In genomic region chr4:154837170-154837569, GRCm38 (mm10) we compare ENCODE assay signal across 9 mouse cellular contexts. TPM values are rescaled to one million over a fixed set of nuclear protein-coding genes. Genes with fewer than 3 reads are reported as not detected.
DNase-seq lines count a peak whose midpoint lies in the region; ATAC-seq and TF ChIP-seq lines count a peak whose summit lies in the region.
"Had no signal": no experiment of that assay in that cellular context is flagged by ENCODE, and none has a peak within 500 bp of the region (broad histone marks: within the 10 kb centered on the region; RNA-seq: fewer than 3 reads in every experiment).

TSS of gene Ttc34 (plus strand) at chr4:154837459.

- H3K9me3 ChIP-seq in CH12.LX (replicated peaks; ENCODE audit: low read length): peaks cover 4% of the 10 kb centered on the region
- no peaks in the 10 kb centered on the region for H3K9me3 ChIP-seq in forebrain, embryonic 15.5 days
- H3K9me3 ChIP-seq: heart, embryonic 15.5 days had no signal

- TF ChIP-seq CTCF in CH12.LX (conservative IDR thresholded peaks at IDR 0.05 in 1 of 2, IDR thresholded peaks at IDR 0.05 in 1 of 2; ENCODE audit: low read depth in 2 of 2, low read length in 2 of 2): peak; percentile 59 to 72
- TF ChIP-seq CTCF in spleen, adult 2 months (IDR thresholded peaks at IDR 0.05; ENCODE audit: extremely low read depth, insufficient read depth, insufficient read length, insufficient replicate concordance): peak; percentile 87; the same call in 1 of the 2 replicates

- no peaks in the 10 kb centered on the region for H3K79me2 ChIP-seq in CH12.LX (replicated peaks; ENCODE audit: control insufficient read depth, extremely low read depth, insufficient read depth, poor library complexity, severe bottlenecking)

- H3K9ac ChIP-seq in CH12.LX (ENCODE audit: insufficient read depth, low read depth): no peak within 1 kb of the TSS
- no peak within 1 kb of the TSS for H3K9ac ChIP-seq in forebrain, embryonic 15.5 days (replicated peaks)
- H3K9ac ChIP-seq: heart, embryonic 15.5 days had no signal

- H3K27me3 ChIP-seq in CH12.LX (replicated peaks): peaks cover 30% of the 10 kb centered on the region
- no peaks in the 10 kb centered on the region for H3K27me3 ChIP-seq in spleen, adult 2 months (ENCODE audit: control insufficient read depth, insufficient read depth, low read length)
- H3K27me3 ChIP-seq in forebrain, embryonic 15.5 days: peaks cover 40% of the 10 kb centered on the region

- no peak for TF ChIP-seq EP300 in CH12.LX (IDR thresholded peaks at IDR 0.05; ENCODE audit: low read length)

- no peak for ATAC-seq in forebrain, embryonic 15.5 days (replicated peaks)

- peak; percentile 23 for TF ChIP-seq RAD21 in CH12.LX (IDR thresholded peaks at IDR 0.05; ENCODE audit: low read depth, low read length)

- no peaks in the 10 kb centered on the region for H3K36me3 ChIP-seq in CH12.LX (replicated peaks in 1 of 2; ENCODE audit: control insufficient read depth in 1 of 2, insufficient read depth in 1 of 2, low read length in 1 of 2)
- H3K36me3 ChIP-seq in spleen, adult 2 months (ENCODE audit: control insufficient read depth, insufficient read depth, low read length): no peaks in the 10 kb centered on the region
- no peaks in the 10 kb centered on the region for H3K36me3 ChIP-seq in forebrain, embryonic 15.5 days
- H3K36me3 ChIP-seq: heart, embryonic 15.5 days had no signal

- no peak within 1 kb of the TSS for H3K27ac ChIP-seq in CH12.LX (ENCODE audit: insufficient read depth, low read depth)
- no peak within 1 kb of the TSS for H3K27ac ChIP-seq in spleen, adult 2 months (ENCODE audit: insufficient read depth, low read length)
- H3K27ac ChIP-seq in forebrain, embryonic 15.5 days (replicated peaks): no peak within 1 kb of the TSS
- H3K27ac ChIP-seq: heart, embryonic 15.5 days had no signal

- 32% methylated on average over 2 of the region's 2 CpGs for WGBS in spleen, adult 2 months
- 33% methylated on average over 2 of the region's 2 CpGs for WGBS in forebrain, embryonic 15.5 days

- H3K4me1 ChIP-seq in CH12.LX (ENCODE audit: control insufficient read depth in 1 of 2, insufficient read depth in 2 of 2): no peaks in the 10 kb centered on the region
- H3K4me1 ChIP-seq in spleen, adult 2 months (ENCODE audit: control insufficient read depth, insufficient read depth, insufficient read length): no peaks in the 10 kb centered on the region
- peaks cover 4% of the 10 kb centered on the region; the same call in 1 of the 2 replicates for H3K4me1 ChIP-seq in forebrain, embryonic 15.5 days
- H3K4me1 ChIP-seq: heart, embryonic 15.5 days had no signal

- DNase-seq in 416B (ENCODE audit: low read depth): peak; percentile 32
- DNase-seq in CH12.LX (ENCODE audit: extremely low read depth): peak; percentile 38
- DNase-seq in cerebellum, adult 18-20 months: peak; percentile 55 to 63
- peak; percentile 42 to 47 for DNase-seq in gastrocnemius, postnatal 36 days
- peak; percentile 37 to 81 for DNase-seq in kidney, postnatal 36 days
- peak; percentile 80 for DNase-seq in lung, postnatal 14 days
- peak in 1 of 2 experiments; percentile 38 for DNase-seq in spleen, adult 2 months (ENCODE audit: low read depth in 1 of 2, low spot score in 2 of 2)

- H3K4me2 ChIP-seq in CH12.LX (ENCODE audit: insufficient read depth, low read depth, poor library complexity, severe bottlenecking): no peak within 1 kb of the TSS
- H3K4me2 ChIP-seq in forebrain, embryonic 15.5 days (replicated peaks): no peak within 1 kb of the TSS
- H3K4me2 ChIP-seq: heart, embryonic 15.5 days had no signal

- no peak for TF ChIP-seq POLR2A in CH12.LX (IDR thresholded peaks at IDR 0.05; ENCODE audit: low read depth, low read length)
- no peak for TF ChIP-seq POLR2A in spleen, adult 2 months (IDR thresholded peaks at IDR 0.05; ENCODE audit: low read depth, low read length)

- H3K4me3 ChIP-seq in CH12.LX (replicated peaks in 1 of 3; ENCODE audit: low read depth in 2 of 3, low read length in 2 of 3, poor library complexity in 1 of 3): no peak within 1 kb of the TSS
- H3K4me3 ChIP-seq in spleen, adult 2 months (ENCODE audit: extremely low read depth, insufficient read depth, insufficient read length): no peak within 1 kb of the TSS
- no peak within 1 kb of the TSS for H3K4me3 ChIP-seq in forebrain, embryonic 15.5 days
- H3K4me3 ChIP-seq: heart, embryonic 15.5 days had no signal

- in situ Hi-C loops in CH12.LX (cut with MboI; ENCODE audit: low pct_ligation_motif_present, low pct_unique_long_range_greater_than_20kb, low sequenced_read_pairs): no loop called here

- dilution Hi-C loops in CH12.LX (cut with MboI; ENCODE audit: extremely low pct_ligation_motif_present, extremely low pct_unique_long_range_greater_than_20kb, low sequenced_read_pairs): no loop called here

- intact Hi-C loops in gastrocnemius, postnatal 36 days (cut with DNase I): no loop called here

TF ChIP-seq in CH12.LX, 34 proteins besides CTCF, POLR2A, EP300 and RAD21:
- no peak for TF ChIP-seq MAFK (IDR thresholded peaks at IDR 0.05; ENCODE audit: insufficient replicate concordance, low read length)
- TF ChIP-seq HCFC1 (IDR thresholded peaks at IDR 0.05; ENCODE audit: low read depth, low read length): no peak
- peak; percentile 58 for TF ChIP-seq SMC3 (IDR thresholded peaks at IDR 0.05; ENCODE audit: low read depth, low read length)
- TF ChIP-seq PAX5 (IDR thresholded peaks at IDR 0.05; ENCODE audit: low read length): no peak
- TF ChIP-seq MEF2A (IDR thresholded peaks at IDR 0.05; ENCODE audit: borderline replicate concordance, low read depth, low read length): no peak
- TF ChIP-seq BHLHE40 (IDR thresholded peaks at IDR 0.05; ENCODE audit: low read depth, low read length): no peak
- TF ChIP-seq ELF1 (IDR thresholded peaks at IDR 0.05; ENCODE audit: low read depth, low read length): no peak
- no peak for TF ChIP-seq ZKSCAN1 (IDR thresholded peaks at IDR 0.05; ENCODE audit: borderline replicate concordance, low read depth, low read length)

RNA-seq across cellular contexts. Expression of gene Ttc34, which starts in this region (rescaled TPM):
- not detected in 2 replicates for total RNA-seq in CH12.LX (2012; rRNA removed)
- not detected in 2 replicates for total RNA-seq in CH12.LX (2014; rRNA removed)
- not detected in 2 replicates for polyA plus RNA-seq in CH12.LX (2012; ENCODE audit: insufficient read length, low read depth)
- not detected for total RNA-seq in gastrocnemius, postnatal 36 days (2021)
- polyA plus RNA-seq in spleen, adult 2 months (2012; rRNA removed): 0.01 TPM in 1 of 2 replicates, not detected in the other
- polyA plus RNA-seq in forebrain, embryonic 15.5 days (2015; fragmentation: Nextera tagmentation; extraction: Ambion mirVana): 1.3 TPM in 2 replicates

Comparison
In these comparisons a context has a peak if more than half of its experiments do, and no peak if none do; other contexts are left out.
1. Peak in DNase-seq in CH12.LX; RNA of the gene not detected or under 1 TPM.
2. Peak in DNase-seq in gastrocnemius, postnatal 36 days; RNA of the gene not detected or under 1 TPM.